Mouse (Mus musculus) layer of hippocampus, adult 18-20 months (tissue): ENCODE results near the gene Fbxw18. TPM values are rescaled to one million over a fixed set of nuclear protein-coding genes. Genes with fewer than 3 reads are reported as not detected.
"Not testable (repeated sequence)": the region's sequence is repeated elsewhere in the genome, so short reads cannot be mapped to it uniquely, and the experiment has no call there.

Source experiments
- DNase-seq, 2 experiments: peaks; one replicate each; pipeline ENCODE4 v3.0.0; 2022; ENCODE audit warnings: low spot score in 2 of 2
- long read RNA-seq: library from polyadenylated mRNA; stranded (forward); transcript quantifications from one replicate; pipeline ENCODE4 v2.0.0, GENCODE M21; 2021
- total RNA-seq, 2 experiments: library from RNA; stranded (reverse); gene quantifications; 2 replicates each; pipeline ENCODE4 v1.2.3; 2021

The Fbxw18 gene
- not detected for total RNA-seq
- long read RNA-seq = 0 reads

GRCm38 (mm10) chr9:109702600-109702999 is at the start of gene Fbxw18:
Gene Fbxw18, minus strand, starts transcription at chr9:109702700.
- DNase-seq = not testable (repeated sequence)

GRCm38 (mm10) chr9:109745989-109746388 is 43.5 kb upstream of the Fbxw18 start, which contains the start of gene Fbxw26:
Gene Fbxw26, minus strand, starts transcription at chr9:109746089.
- not testable (repeated sequence) for DNase-seq

GRCm38 (mm10) chr9:109685299-109685698 is 17.2 kb downstream of the Fbxw18 start:
- peak; percentile 3 to 69 for DNase-seq

- not testable (repeated sequence) for DNase-seq
These were observed 37.9 kb downstream of the Fbxw18 start, which contains the start of gene Fbxw25 for GRCm38 (mm10) chr9:109664552-109664951. Gene Fbxw25, minus strand, starts transcription at chr9:109664652.

Other genes with a start within 250 kb of the Fbxw18 start
- gene Fbxw19, start 206.8 kb downstream of the Fbxw18 start, total RNA-seq = not detected
- gene Fbxw15, start 134.4 kb downstream of the Fbxw18 start, total RNA-seq = not detected
- not detected for gene Fbxw24, start 76.6 kb downstream of the Fbxw18 start, total RNA-seq
- not detected for gene Fbxw25, start 38.0 kb downstream of the Fbxw18 start, total RNA-seq
- gene Fbxw26, start 43.4 kb upstream of the Fbxw18 start, total RNA-seq = not detected
- not detected for gene Fbxw27, start 88.0 kb upstream of the Fbxw18 start, total RNA-seq
- gene Spink8, start 109.6 kb upstream of the Fbxw18 start, total RNA-seq = 10 to 100 TPM; 67.1 to 79.6 TPM
- 10 to 100 TPM in 1 of 2 experiments, 1 to 10 TPM in 1; 9.3 to 13.2 TPM for gene Nme6, start 130.0 kb upstream of the Fbxw18 start, total RNA-seq
- gene Camp, start 146.9 kb upstream of the Fbxw18 start, total RNA-seq = not detected
- gene Cdc25a, start 172.9 kb upstream of the Fbxw18 start, total RNA-seq = 1 to 10 TPM; 4.6 to 4.9 TPM
- 100 to 1,000 TPM; 558 to 622 TPM for gene Map4, start 228.8 kb upstream of the Fbxw18 start, total RNA-seq